Mouse (Mus musculus) limb, embryonic 10.5 days (tissue): Measurements from ENCODE around the gene Cbfa2t2. TPM values are rescaled to one million over a fixed set of nuclear protein-coding genes. Genes with fewer than 3 reads are reported as not detected.

ENCODE experiments used
- DNase-seq: peaks from one replicate; pipeline ENCODE4 v3.0.0-alpha.2; 2017; ENCODE audit warnings: low spot score
- H3K27ac ChIP-seq: fragments of 300-500 bp; sonication (generic); 2 replicates; pipeline ENCODE4 v1.5.1; 2016; ENCODE audit warnings: mild to moderate bottlenecking
- H3K27me3 ChIP-seq: fragments of 300-500 bp; sonication (generic); 2 replicates; pipeline ENCODE4 v1.6.1; 2016; ENCODE audit warnings: low read depth, mild to moderate bottlenecking; ENCODE audit not compliant: poor library complexity, severe bottlenecking
- H3K36me3 ChIP-seq: fragments of 300-500 bp; sonication (generic); 2 replicates; pipeline ENCODE4 v1.6.1; 2016; ENCODE audit warnings: mild to moderate bottlenecking, moderate library complexity
- H3K4me1 ChIP-seq: fragments of 300-500 bp; sonication (generic); 2 replicates; pipeline ENCODE4 v1.6.1; 2016
- H3K4me3 ChIP-seq: fragments of 300-500 bp; sonication (generic); 2 replicates; pipeline ENCODE4 v1.5.1; 2016; ENCODE audit warnings: mild to moderate bottlenecking, moderate library complexity
- H3K9me3 ChIP-seq: fragments of 300-500 bp; sonication (generic); replicated peaks from 2 replicates; pipeline ENCODE4 v1.6.1; 2016; ENCODE audit warnings: mild to moderate bottlenecking
- WGBS: fragments of 180-500 bp; shearing (Covaris S2); methylation state at CpG from one replicate; pipeline ENCODE4 v1.1.7; 2016; 5-methylcytosine and 5-hydroxymethylcytosine counted together
- polyA plus RNA-seq: library from polyadenylated mRNA; unstranded; fragments of >200 nt; fragmentation: Nextera tagmentation; extraction: Ambion mirVana; gene quantifications from 2 replicates; pipeline ENCODE4 v1.2.1, GENCODE M21; 2016

Gene Cbfa2t2
- polyA plus RNA-seq, 1 experiment from 2014 or later: 59.2 TPM

DNA sequence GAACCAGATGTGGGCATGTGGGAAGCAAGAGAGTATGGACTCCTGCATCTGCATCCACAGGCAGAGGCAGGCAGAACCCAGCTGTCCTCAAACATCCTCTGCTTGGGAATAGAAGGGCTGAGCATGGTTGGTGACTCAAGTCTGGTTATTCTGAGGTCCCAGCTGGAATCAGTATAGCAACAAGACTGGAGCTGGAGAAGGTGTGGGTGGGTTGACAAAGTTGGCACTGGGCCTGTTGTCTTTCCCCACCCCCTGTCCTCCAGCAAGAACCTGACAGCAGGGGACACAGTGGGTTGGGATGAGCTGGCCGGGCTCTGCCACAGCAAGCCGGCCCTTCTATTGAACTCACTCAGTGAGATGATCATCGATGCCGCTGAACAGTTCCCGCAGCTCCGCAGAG is 119.0 kb downstream of the Cbfa2t2 start:
- peaks cover 7% of the 10 kb centered on the region for H3K36me3 ChIP-seq
- no peak for DNase-seq
- H3K4me3 ChIP-seq: no peak overlapping the region
- WGBS: 93% methylated on average over 6 of the region's 6 CpGs
- no peak overlapping the region for H3K27ac ChIP-seq
- peaks cover 39% of the 10 kb centered on the region for H3K4me1 ChIP-seq
- no peaks in the 10 kb centered on the region for H3K9me3 ChIP-seq
- peaks cover 44% of the 10 kb centered on the region for H3K27me3 ChIP-seq

DNA sequence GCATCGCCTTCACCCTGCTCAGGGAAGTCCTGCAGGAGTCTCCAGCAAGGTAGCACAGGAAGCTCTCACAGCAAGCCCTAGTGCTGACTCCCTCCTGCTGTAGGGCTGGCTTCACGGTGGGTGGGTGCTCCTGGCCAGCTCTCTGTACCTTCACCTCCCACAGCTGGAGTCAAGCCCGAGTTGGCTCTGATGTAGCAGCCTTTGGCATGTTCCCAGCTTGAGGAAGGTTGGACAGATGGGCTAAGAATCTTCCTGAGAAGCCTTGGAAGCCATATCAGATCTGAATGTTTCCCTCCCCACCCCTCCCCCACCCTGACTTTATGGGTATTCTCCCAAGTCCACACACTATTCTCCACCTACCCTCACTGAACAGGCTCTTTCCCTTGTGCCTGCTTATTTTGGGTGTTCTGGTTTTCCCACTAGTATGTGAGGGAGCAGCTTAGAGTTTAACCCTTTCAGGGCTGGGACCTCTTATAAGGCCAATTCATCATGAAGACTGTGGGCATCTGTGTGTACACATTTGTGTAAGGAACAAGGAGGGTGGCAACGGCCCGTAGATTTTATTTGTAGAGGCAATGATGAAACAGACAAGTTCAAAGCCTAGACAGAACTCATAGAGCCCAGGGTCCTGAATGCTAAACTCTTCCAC is 121.0 kb downstream of the Cbfa2t2 start:
- Histone ChIP-seq H3K36me3 (peaks cover 28% of the 10 kb centered on the region), H3K27me3 (peaks cover 23% of the 10 kb centered on the region), H3K27ac (no peak overlapping the region), H3K9me3 (no peaks in the 10 kb centered on the region), H3K4me1 (peaks cover 30% of the 10 kb centered on the region), H3K4me3 (no peak overlapping the region)
- no peak for DNase-seq
- 56% methylated on average over 5 of the region's 5 CpGs for WGBS

DNA sequence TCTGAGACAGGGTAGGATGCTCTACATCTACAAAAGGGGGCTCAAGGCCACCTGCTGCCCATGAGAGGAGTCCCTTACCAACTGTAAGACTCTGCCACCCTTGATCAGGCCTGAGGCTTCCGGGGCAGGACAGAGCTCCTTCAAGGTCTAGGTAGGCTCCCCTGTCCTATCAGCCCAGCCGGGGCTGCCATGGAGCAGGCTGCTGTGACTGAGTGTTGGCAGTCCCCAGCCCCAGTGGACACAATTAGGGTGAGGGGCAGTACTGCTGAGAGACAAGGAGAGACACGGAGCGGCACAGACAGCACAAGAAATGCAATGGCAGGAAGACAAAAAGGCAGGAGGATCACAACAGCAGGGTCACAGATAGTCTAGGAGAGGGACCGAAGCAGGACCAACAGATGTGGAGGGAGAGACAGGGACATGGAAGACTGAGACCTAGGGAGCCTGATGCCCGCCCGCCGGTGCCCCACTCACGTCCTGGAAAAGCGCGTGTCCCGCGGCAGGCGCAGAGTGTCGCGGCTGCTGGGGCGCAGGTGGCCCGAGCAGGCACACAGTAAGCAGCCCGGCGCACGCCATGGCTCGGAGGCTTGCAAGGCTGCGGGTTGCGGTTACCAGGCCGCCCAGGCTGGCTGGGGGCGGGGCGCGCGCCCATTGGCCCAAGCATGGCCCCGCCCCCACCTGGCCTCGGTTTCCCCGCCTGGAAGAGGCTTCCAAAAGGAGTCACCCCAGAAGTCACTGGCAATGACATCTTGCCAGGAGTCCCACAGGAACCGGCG is 122.2 kb downstream of the Cbfa2t2 start, which contains the start of gene Necab3:
Gene Necab3, minus strand, starts transcription at position 627 of the 776 bp plus-strand sequence.
- Histone ChIP-seq H3K36me3 (peaks cover 39% of the 10 kb centered on the region), H3K9me3 (no peaks in the 10 kb centered on the region), H3K4me1 (peaks cover 24% of the 10 kb centered on the region), H3K27me3 (peaks cover 12% of the 10 kb centered on the region), H3K27ac (peak within 1 kb of the TSS; percentile 53), H3K4me3 (peak within 1 kb of the TSS; percentile 43)
- DNase-seq: peak; percentile 67
- 5% methylated on average over 34 of the region's 34 CpGs for WGBS

DNA sequence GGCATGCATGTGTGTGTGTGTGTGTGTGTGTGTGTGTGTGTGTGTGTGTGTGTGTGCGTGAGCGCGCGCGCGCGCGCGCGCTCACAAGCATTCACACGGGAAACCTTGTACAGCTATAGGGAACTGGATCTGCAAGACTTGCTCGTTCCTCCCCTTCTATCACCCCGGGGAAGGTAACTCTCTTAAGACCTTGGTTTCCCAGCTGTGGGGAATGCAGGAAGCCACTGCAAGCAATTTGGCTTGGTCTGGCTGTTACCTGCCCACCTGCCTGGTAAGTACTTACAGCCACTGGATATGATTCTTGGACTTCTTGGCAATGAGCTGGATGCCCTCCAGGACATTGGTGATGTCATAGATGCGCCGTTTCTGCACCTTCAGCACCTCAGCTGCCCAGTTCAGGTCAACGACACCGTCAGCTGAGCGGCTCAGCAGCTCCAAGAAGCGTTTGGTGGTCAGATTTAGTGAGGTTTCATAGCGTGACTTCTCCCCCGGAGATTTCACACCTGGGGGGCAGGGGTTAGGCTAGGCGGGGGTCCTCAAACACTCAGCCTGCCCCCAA is 127.4 kb downstream of the Cbfa2t2 start:
- no peak overlapping the region for H3K27ac ChIP-seq
- no peak for DNase-seq
- peaks cover 63% of the 10 kb centered on the region for H3K36me3 ChIP-seq
- WGBS: 90% methylated on average over 22 of the region's 22 CpGs
- no peaks in the 10 kb centered on the region; the same call in 1 of the 2 replicates for H3K27me3 ChIP-seq
- no peak overlapping the region for H3K4me3 ChIP-seq
- H3K4me1 ChIP-seq: peaks cover 35% of the 10 kb centered on the region
- no peaks in the 10 kb centered on the region for H3K9me3 ChIP-seq

DNA sequence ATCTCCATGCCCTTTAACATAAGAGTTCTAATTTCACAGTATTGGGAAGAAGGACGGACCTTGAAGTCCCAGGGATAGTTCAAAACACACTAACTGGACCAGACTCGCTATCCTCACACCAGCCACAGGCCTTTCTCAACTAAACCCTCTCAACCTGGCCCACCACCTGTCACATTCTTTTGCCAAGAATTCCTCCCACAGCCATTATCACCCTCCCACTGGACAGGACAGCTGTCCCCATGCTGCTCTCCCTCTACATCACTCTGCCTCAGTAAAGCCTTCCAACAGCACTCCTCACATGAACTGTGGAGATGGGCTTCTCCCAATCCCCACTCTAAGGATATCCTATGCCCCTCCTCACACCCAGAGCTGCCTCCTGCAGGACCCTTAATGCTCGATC is 129.3 kb downstream of the Cbfa2t2 start:
- H3K4me3 ChIP-seq: no peak overlapping the region
- DNase-seq: no peak
- H3K27me3 ChIP-seq: no peaks in the 10 kb centered on the region
- WGBS: 78% methylated on average over 3 of the region's 3 CpGs
- peaks cover 53% of the 10 kb centered on the region for H3K36me3 ChIP-seq
- no peak overlapping the region for H3K27ac ChIP-seq
- no peaks in the 10 kb centered on the region for H3K9me3 ChIP-seq
- H3K4me1 ChIP-seq: peaks cover 43% of the 10 kb centered on the region

DNA sequence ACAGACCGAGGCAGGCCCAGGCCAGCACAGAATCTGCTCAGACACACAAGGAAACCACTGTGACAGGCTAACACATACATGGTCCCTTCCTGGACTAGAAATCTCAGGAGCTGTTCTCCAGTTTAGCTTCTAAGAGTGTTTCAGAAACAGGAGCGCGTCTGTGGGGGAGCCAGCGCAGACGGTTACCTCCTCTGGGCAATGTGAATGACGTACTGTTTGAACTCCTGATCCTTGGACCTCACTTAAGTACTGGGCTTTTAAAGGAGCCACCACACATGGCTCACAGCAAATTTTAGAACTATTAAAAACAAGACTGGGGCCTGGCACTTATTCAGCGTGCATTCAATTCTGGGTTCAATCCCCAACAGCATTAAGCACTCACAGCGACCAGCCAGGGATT is 130.4 kb downstream of the Cbfa2t2 start:
- peaks cover 48% of the 10 kb centered on the region for H3K4me1 ChIP-seq
- peaks cover 42% of the 10 kb centered on the region for H3K36me3 ChIP-seq
- no peak overlapping the region for H3K4me3 ChIP-seq
- DNase-seq: no peak
- H3K27ac ChIP-seq: no peak overlapping the region; the same call in 1 of the 2 replicates
- 65% methylated on average over 8 of the region's 8 CpGs for WGBS
- H3K27me3 ChIP-seq: no peaks in the 10 kb centered on the region
- H3K9me3 ChIP-seq: no peaks in the 10 kb centered on the region

DNA sequence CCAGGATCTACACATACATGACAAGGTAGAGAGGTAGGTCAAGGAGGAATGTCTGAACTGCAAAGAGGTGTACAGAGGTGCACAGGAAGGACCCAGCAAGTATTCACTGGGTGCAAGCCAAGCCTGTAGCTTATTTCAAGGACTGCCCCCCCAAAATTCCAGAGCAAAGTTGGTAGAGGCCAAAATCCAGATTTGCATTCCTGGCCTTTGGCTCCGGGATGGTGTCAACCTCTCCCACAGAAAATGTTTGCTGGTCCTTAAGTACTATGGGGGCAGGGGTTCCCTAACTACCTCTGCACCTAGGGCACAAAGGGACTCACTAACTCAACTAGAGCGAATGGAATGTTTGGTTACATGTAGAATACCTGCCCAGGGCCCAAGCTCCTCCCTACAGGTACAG is 131.5 kb downstream of the Cbfa2t2 start:
- no peaks in the 10 kb centered on the region for H3K9me3 ChIP-seq
- 80% methylated on average over 2 of the region's 2 CpGs for WGBS
- peak overlapping the region; percentile 93 for H3K4me3 ChIP-seq
- peak overlapping the region; percentile 97; the same call in 1 of the 2 replicates for H3K27ac ChIP-seq
- H3K4me1 ChIP-seq: peaks cover 50% of the 10 kb centered on the region
- no peaks in the 10 kb centered on the region for H3K27me3 ChIP-seq
- DNase-seq: no peak
- H3K36me3 ChIP-seq: peaks cover 30% of the 10 kb centered on the region

DNA sequence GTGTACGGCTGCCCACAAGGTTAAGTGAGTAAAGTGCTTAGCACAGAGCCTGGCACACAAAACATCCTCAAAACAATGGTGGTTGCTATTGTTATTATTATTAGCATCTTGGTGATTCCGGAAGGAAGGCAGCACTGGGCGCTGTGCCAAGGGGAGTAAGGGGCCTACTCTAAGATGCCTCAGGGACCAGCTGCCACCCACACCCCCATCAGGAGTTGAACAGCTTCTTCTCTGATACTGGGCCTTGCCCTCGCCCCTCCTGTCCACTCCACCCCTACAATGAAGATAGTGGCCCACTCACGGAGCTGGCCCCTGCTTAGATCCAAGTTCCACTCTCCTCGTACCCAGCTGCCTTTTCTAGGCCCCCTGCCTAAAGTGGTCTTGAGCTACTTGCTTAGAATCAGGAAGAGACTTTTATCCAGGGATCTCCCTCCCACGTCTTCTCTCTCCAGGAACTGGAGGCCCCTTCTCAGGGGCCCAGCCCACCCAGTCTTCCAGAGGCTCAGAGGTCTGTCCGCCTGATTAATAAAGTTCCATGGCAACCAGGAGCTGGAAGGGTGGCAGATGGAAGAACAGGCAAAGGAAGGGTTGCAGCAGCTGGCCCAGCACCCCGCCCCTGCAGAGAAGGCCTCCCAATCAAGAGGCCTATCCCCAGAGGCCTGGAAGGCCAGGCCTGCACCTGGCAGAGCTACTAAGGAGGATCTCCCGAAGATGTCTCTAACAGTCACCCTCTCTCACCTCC is 132.2 kb downstream of the Cbfa2t2 start:
- Histone ChIP-seq H3K4me3 (peak overlapping the region; percentile 93), H3K9me3 (no peaks in the 10 kb centered on the region), H3K27ac (peak overlapping the region; percentile 97), H3K36me3 (peaks cover 23% of the 10 kb centered on the region), H3K27me3 (no peaks in the 10 kb centered on the region), H3K4me1 (peaks cover 50% of the 10 kb centered on the region)
- 39% methylated on average over 10 of the region's 10 CpGs for WGBS
- peak; percentile 42 for DNase-seq

DNA sequence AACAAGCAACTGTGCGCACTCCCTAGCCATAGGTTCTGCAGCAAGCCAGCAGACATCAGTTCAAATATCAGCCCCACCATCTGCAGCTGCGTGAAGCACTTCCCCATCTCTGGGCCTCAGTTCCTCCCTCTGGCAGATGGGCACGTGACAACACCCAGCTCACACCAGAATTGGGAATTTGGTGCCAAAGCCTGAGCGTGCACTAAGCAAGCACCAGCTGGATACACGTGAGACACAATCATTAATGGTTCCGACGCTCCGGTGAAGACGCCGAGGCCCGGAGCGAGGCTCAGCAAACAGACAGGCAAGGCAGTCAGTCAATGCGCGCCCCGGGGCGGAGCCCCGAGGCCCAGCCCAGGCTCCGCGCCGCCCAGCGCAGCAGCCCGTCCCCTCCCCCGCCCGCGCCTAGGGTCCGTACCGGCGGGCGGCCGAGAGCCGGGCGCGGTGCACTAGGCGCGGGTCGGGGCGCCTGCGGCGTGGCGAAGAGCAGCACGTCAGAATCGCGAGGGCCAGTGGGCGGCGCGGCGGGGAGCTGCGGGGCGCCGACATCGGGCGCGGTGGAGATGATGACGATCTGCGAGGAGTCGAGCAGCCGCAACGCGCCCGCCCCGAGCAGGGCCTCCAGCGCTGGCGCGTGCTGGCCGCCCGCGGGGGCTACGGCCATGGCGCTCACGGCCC is 132.9 kb downstream of the Cbfa2t2 start:
- WGBS: under 1% methylated on average over 69 of the region's 70 CpGs
- no peaks in the 10 kb centered on the region for H3K27me3 ChIP-seq
- peak overlapping the region; percentile 97 for H3K27ac ChIP-seq
- peaks cover 50% of the 10 kb centered on the region for H3K4me1 ChIP-seq
- no peaks in the 10 kb centered on the region for H3K9me3 ChIP-seq
- peaks cover 16% of the 10 kb centered on the region for H3K36me3 ChIP-seq
- DNase-seq: peak; percentile 83
- H3K4me3 ChIP-seq: peak overlapping the region; percentile 93

DNA sequence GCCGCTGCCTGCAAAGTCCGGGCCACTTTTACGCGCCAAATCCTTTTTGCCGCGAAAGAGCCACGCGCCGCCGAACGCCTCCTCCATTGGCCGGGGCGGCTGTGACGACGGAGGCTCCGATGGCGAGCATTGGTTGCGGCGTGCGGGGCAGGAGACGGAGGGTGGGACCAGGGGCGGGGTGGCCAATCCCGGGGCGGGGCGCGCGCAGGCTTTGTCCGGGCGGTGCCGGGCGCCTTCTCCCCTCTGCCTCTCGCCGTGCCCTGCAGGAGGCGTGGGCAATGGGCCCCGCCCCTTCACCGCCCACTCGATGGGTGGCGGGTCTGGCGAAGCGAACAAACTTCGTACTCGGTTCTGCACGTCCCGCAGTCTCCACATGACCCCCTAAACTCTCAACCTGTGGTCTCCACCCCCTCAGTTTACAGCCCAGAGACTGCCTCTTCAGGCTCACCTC is 133.6 kb downstream of the Cbfa2t2 start, which contains the start of gene E2f1:
Gene E2f1, minus strand, starts transcription at position 57 of the 451 bp plus-strand sequence.
- H3K36me3 ChIP-seq: peaks cover 10% of the 10 kb centered on the region
- H3K4me1 ChIP-seq: peaks cover 50% of the 10 kb centered on the region
- DNase-seq: peak; percentile 99
- H3K9me3 ChIP-seq: no peaks in the 10 kb centered on the region
- peak within 1 kb of the TSS; percentile 97 for H3K27ac ChIP-seq
- no peaks in the 10 kb centered on the region for H3K27me3 ChIP-seq
- H3K4me3 ChIP-seq: peak within 1 kb of the TSS; percentile 93
- under 1% methylated on average over 41 of the region's 44 CpGs for WGBS

DNA sequence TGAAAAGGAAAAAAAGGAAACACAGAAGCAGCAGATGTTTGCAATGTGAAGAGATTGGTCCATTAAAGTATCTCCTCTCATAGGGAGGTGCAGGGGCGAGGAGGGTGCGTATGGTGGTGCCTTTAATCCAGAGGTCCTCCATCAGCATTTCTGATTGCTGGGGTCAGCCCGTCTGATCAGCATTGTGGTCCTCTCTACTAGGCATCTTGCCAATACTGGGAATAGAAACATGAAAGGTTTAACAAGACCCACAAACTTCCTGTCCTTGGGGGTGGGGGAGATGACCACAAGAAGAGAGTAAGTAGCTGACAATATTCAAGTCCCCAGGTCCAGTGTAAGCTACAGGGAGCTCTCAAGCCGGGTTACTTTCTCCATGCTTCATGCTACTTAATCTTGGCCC is 134.4 kb downstream of the Cbfa2t2 start:
- peaks cover 48% of the 10 kb centered on the region for H3K4me1 ChIP-seq
- H3K9me3 ChIP-seq: no peaks in the 10 kb centered on the region
- H3K4me3 ChIP-seq: peak overlapping the region; percentile 93; the same call in 1 of the 2 replicates
- 75% methylated on average over 4 of the region's 4 CpGs for WGBS
- no peaks in the 10 kb centered on the region for H3K27me3 ChIP-seq
- DNase-seq: no peak
- peak overlapping the region; percentile 97; the same call in 1 of the 2 replicates for H3K27ac ChIP-seq
- H3K36me3 ChIP-seq: peaks cover 5% of the 10 kb centered on the region; the same call in 1 of the 2 replicates

DNA sequence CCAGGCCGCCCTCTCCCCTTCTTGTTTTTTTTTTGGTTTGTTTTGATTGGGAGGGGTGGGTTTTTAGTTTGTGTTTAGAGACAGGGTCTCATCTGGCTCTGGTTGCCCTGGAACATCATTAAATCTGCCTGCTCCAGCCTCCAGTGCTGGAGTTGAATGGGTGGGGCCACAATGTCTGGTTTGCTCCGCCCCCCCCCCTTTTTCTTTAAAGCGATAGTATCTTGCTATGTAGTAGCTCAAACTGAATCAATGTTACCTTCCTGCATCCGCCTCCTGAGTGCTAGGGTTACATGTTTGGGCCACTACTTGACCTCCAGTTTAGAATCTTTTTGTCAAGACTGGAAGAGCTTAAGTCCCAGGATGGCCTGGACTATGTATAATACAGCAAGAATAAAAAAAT is 135.0 kb downstream of the Cbfa2t2 start:
- 73% methylated on average over 4 of the region's 4 CpGs for WGBS
- no peak overlapping the region for H3K4me3 ChIP-seq
- H3K9me3 ChIP-seq: no peaks in the 10 kb centered on the region
- H3K27ac ChIP-seq: no peak overlapping the region
- peaks cover 42% of the 10 kb centered on the region for H3K4me1 ChIP-seq
- H3K27me3 ChIP-seq: no peaks in the 10 kb centered on the region
- no peak for DNase-seq
- H3K36me3 ChIP-seq: 0 out of 2 replicates have a peak, but pooled peaks cover 3% of the 10 kb centered on the region
